Mouse (Mus musculus): ENCODE measurements at regions not wholly inside any gene's neighbourhood (a gene's known extent, or its start where the extent isn't known, plus 50 kb on each side); places are given as distances from the start of the nearest gene placed in this dataset.

DNA sequence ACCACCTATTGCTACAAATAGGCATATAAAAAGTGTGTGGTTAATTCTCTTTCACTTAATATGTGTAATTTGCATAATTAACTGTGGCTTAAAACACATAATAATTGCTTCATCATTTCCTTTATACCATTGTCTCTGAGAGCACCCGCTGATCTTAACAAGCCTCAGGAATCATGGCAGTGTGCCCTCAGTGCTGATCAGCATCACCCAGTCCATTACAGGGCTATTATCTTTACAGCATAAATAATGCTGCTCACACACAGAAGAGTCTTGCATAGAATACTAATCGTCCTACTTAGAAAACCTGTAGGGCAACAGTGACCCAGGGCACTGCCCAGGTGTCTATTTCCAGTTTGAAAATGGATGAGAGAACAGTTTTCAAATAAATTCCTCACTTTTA lies 102.4 kb downstream of the Gm597 start:
- DNase-seq (ENCODE audit: low spot score in 2 of 2) = no peak

- no peak for DNase-seq (ENCODE audit: low spot score in 2 of 2)
Measured at GRCm38 (mm10) chr1:28675336-28675735, 104.7 kb downstream of the Gm597 start.

DNA sequence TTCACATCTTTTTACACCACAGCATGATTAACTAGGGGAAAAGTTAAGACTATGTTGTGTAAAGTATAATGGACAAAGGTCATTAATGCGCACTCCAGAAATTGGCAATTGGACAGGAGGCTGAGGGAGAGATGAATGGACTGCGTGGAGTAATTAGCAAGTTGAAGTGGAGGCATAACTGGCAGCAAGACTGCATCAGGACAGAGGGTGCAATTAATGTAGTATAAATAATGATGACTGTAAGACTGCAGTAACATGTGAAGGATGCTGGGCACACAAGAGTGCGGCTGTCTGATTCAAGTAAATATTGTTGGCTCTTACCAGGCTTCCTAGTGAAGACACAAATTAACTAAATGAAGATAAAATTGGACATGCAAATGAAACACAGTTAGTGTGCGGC lies 139.2 kb downstream of the Gm597 start:
- DNase-seq (ENCODE audit: low spot score in 2 of 2) = no peak

DNA sequence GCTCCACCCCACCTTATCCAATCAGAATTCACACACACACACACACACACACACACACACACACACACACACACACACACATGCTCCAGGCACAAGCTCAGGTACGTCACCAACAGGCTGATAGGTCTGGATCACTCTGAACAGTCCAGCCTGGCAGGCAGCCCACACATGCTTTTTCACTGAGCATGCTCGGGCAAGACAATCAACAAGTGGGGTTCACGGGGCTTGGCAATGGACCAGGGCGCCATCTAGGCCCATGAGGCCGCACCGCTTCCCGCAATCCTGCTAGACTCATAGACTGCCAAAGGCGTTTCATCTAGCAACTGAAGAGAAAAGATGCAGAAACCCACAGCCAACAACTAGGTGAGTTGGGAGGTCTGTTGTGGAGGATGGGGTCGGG lies 157.3 kb downstream of the Gm597 start:
- DNase-seq (ENCODE audit: low spot score in 2 of 2) = no peak

DNA sequence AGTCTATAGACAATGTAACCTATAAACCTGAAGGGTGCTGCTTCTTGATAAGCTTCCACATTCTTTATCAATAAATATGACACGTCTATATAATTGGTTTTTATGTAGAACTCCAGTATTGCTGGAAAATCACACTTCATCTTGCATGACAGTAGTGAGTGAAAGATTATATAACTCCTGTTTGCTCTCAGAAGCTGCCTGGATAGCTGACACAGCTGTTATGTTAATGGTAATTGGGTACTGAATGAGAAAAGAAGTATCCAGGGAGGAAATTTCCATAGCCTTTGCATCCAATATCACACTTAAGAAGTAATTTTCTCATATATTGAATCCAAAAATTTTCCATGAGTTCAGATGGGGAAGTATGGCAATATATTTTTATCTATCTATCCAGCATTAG lies 177.7 kb downstream of the Gm597 start:
- peak in 1 of 2 experiments; percentile 20 for DNase-seq (ENCODE audit: low spot score in 2 of 2)

- no peak for DNase-seq (ENCODE audit: low spot score in 2 of 2)
Measured at GRCm38 (mm10) chr1:28565383-28566154, 214.5 kb downstream of the Gm597 start.

DNA sequence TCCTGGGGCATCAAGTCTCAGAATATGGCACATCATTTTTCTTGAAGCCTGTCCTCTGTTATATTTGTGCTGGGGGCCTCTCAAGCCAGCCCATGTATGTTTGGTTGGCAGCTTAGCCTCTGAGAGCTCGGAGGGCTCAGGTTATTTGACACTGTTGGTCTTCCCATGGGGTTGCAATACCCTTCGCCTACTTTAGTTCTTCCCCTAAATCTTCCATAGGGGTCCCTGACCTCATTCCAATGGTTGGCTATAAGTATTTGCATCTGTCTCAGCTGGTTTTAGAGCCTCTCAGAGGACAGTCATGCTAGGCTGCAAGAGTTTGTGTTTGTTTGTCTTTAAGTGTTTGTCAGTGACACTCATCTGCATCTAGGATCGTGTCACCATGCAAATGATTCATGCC lies 216.2 kb downstream of the Gm597 start:
- no peak for DNase-seq (ENCODE audit: low spot score in 2 of 2)
